Mouse (Mus musculus) embryonic facial prominence, embryonic 15.5 days (tissue): ENCODE data around the gene Igf1r. TPM values are rescaled to one million over a fixed set of nuclear protein-coding genes. Genes with fewer than 3 reads are reported as not detected.
A peak's percentile ranks its signal among the peaks of the same experiment; 100 is the strongest.

Source experiments
- ATAC-seq: fragments of 200-750 bp; cut with Nextera tagmentation; 2 replicates; pipeline ENCODE4 v1.8.0; 2017; ENCODE audit warnings: low read depth, moderate TSS enrichment; ENCODE audit not compliant: insufficient number of reproducible peaks, low FRiP score, low TSS enrichment
- H3K27ac ChIP-seq: fragments of 300-500 bp; sonication (generic); replicated peaks from 2 replicates; pipeline ENCODE4 v1.5.1; 2015; ENCODE audit warnings: mild to moderate bottlenecking, inconsistent platforms
- H3K27me3 ChIP-seq: fragments of 300-500 bp; sonication (generic); 2 replicates; pipeline ENCODE4 v1.6.1; 2015; ENCODE audit warnings: inconsistent platforms
- H3K36me3 ChIP-seq: fragments of 300-500 bp; sonication (generic); 2 replicates; pipeline ENCODE4 v1.6.1; 2015; ENCODE audit warnings: mild to moderate bottlenecking, inconsistent platforms
- H3K4me1 ChIP-seq: fragments of 300-500 bp; sonication (generic); 2 replicates; pipeline ENCODE4 v1.6.1; 2015; ENCODE audit warnings: inconsistent platforms
- H3K4me2 ChIP-seq: fragments of 300-500 bp; sonication (generic); replicated peaks from 2 replicates; pipeline ENCODE4 v1.6.1; 2015; ENCODE audit warnings: mild to moderate bottlenecking, inconsistent platforms
- H3K4me3 ChIP-seq: fragments of 300-500 bp; sonication (generic); replicated peaks from 2 replicates; pipeline ENCODE4 v1.5.1; 2015; ENCODE audit warnings: mild to moderate bottlenecking, inconsistent platforms
- H3K9ac ChIP-seq: fragments of 300-500 bp; sonication (generic); 2 replicates; pipeline ENCODE4 v1.6.1; 2015; ENCODE audit warnings: inconsistent platforms
- H3K9me3 ChIP-seq: fragments of 300-500 bp; sonication (generic); replicated peaks from 2 replicates; pipeline ENCODE4 v1.6.1; 2016; ENCODE audit warnings: inconsistent platforms
- WGBS: fragments of 180-500 bp; shearing (Covaris S2); methylation state at CpG from one replicate; pipeline ENCODE4 v1.1.7; 2015; 5-methylcytosine and 5-hydroxymethylcytosine counted together
- polyA plus RNA-seq: library from polyadenylated mRNA; unstranded; fragments of >200 nt; fragmentation: Nextera tagmentation; extraction: Ambion mirVana; gene quantifications from 2 replicates; pipeline ENCODE4 v1.2.1, GENCODE M21; 2015

The Igf1r gene
- polyA plus RNA-seq, 1 experiment from 2014 or later = 26.2 TPM

- Histone ChIP-seq H3K4me1 (peaks cover 52% of the 10 kb centered on the region), H3K27ac (no peak overlapping the region), H3K4me2 (no peak overlapping the region), H3K9me3 (no peaks in the 10 kb centered on the region), H3K27me3 (no peaks in the 10 kb centered on the region), H3K4me3 (no peak overlapping the region), H3K9ac (no peak overlapping the region), H3K36me3 (no peaks in the 10 kb centered on the region)
- 89% methylated on average over 4 of the region's 4 CpGs for WGBS
- no peak for ATAC-seq
Measured at GRCm38 (mm10) chr7:68067321-68067720, 114.7 kb downstream of the Igf1r start.

GRCm38 (mm10) chr7:68069324-68069723 is 116.7 kb downstream of the Igf1r start:
- Histone ChIP-seq H3K27me3 (no peaks in the 10 kb centered on the region), H3K36me3 (no peaks in the 10 kb centered on the region), H3K9ac (no peak overlapping the region), H3K4me2 (no peak overlapping the region), H3K9me3 (no peaks in the 10 kb centered on the region), H3K4me3 (no peak overlapping the region), H3K4me1 (peaks cover 49% of the 10 kb centered on the region), H3K27ac (no peak overlapping the region)
- no peak for ATAC-seq
- WGBS = 45% methylated on average over 7 of the region's 7 CpGs

- no peak overlapping the region for H3K4me2 ChIP-seq
- no peak overlapping the region for H3K27ac ChIP-seq
- H3K4me3 ChIP-seq = no peak overlapping the region
- 14% methylated on average over 3 of the region's 3 CpGs for WGBS
- no peak overlapping the region for H3K9ac ChIP-seq
- no peaks in the 10 kb centered on the region for H3K36me3 ChIP-seq
- ATAC-seq = no peak
- no peaks in the 10 kb centered on the region for H3K27me3 ChIP-seq
- H3K9me3 ChIP-seq = no peaks in the 10 kb centered on the region
- H3K4me1 ChIP-seq = peaks cover 45% of the 10 kb centered on the region
Measured at GRCm38 (mm10) chr7:68070030-68070429, 117.4 kb downstream of the Igf1r start.

- Histone ChIP-seq H3K27me3 (no peaks in the 10 kb centered on the region), H3K4me2 (no peak overlapping the region; the same call in 1 of the 2 replicates), H3K36me3 (no peaks in the 10 kb centered on the region), H3K27ac (no peak overlapping the region), H3K9ac (no peak overlapping the region), H3K9me3 (no peaks in the 10 kb centered on the region), H3K4me1 (peaks cover 44% of the 10 kb centered on the region), H3K4me3 (no peak overlapping the region)
- WGBS = 11% methylated on average over 7 of the region's 7 CpGs
- 0 out of 2 replicates have a peak, but pooled peaks have one; percentile 64 for ATAC-seq
Measured at GRCm38 (mm10) chr7:68070626-68071025, 118.0 kb downstream of the Igf1r start.

- WGBS = 79% methylated on average over 3 of the region's 3 CpGs
Measured at GRCm38 (mm10) chr7:68071050-68071449, 118.4 kb downstream of the Igf1r start.

GRCm38 (mm10) chr7:68071749-68072148 is 119.1 kb downstream of the Igf1r start:
- H3K27ac ChIP-seq = no peak overlapping the region
- no peak overlapping the region for H3K4me2 ChIP-seq
- no peaks in the 10 kb centered on the region for H3K9me3 ChIP-seq
- no peak overlapping the region for H3K4me3 ChIP-seq
- no peak for ATAC-seq
- 88% methylated on average over 11 of the region's 11 CpGs for WGBS
- H3K9ac ChIP-seq = no peak overlapping the region
- H3K4me1 ChIP-seq = peaks cover 44% of the 10 kb centered on the region
- no peaks in the 10 kb centered on the region for H3K27me3 ChIP-seq
- H3K36me3 ChIP-seq = no peaks in the 10 kb centered on the region

More at GRCm38 (mm10) chr7:68071050-68071449, 118.4 kb downstream of the Igf1r start:
- Histone ChIP-seq H3K36me3 (no peaks in the 10 kb centered on the region), H3K4me1 (peaks cover 44% of the 10 kb centered on the region), H3K9me3 (no peaks in the 10 kb centered on the region), H3K4me3 (no peak overlapping the region), H3K27me3 (no peaks in the 10 kb centered on the region), H3K4me2 (no peak overlapping the region), H3K9ac (no peak overlapping the region), H3K27ac (no peak overlapping the region)
- ATAC-seq = no peak

GRCm38 (mm10) chr7:68072524-68073459 is 120.2 kb downstream of the Igf1r start:
- Histone ChIP-seq H3K27ac (no peak overlapping the region), H3K9ac (no peak overlapping the region), H3K9me3 (no peaks in the 10 kb centered on the region), H3K27me3 (no peaks in the 10 kb centered on the region), H3K4me3 (no peak overlapping the region), H3K4me1 (peaks cover 44% of the 10 kb centered on the region), H3K36me3 (no peaks in the 10 kb centered on the region), H3K4me2 (0 out of 2 replicates have a peak overlapping the region, but pooled peaks have one; percentile 0)
- no peak for ATAC-seq
- WGBS = 69% methylated on average over 14 of the region's 14 CpGs

- no peaks in the 10 kb centered on the region for H3K36me3 ChIP-seq
- ATAC-seq = peak; percentile 52; the same call in 1 of the 2 replicates
- no peak overlapping the region for H3K27ac ChIP-seq
- 9% methylated on average over 8 of the region's 8 CpGs for WGBS
- H3K9ac ChIP-seq = no peak overlapping the region
- no peak overlapping the region for H3K4me3 ChIP-seq
- no peaks in the 10 kb centered on the region for H3K9me3 ChIP-seq
- H3K4me2 ChIP-seq = 0 out of 2 replicates have a peak overlapping the region, but pooled peaks have one; percentile 0
- no peaks in the 10 kb centered on the region for H3K27me3 ChIP-seq
- H3K4me1 ChIP-seq = peaks cover 44% of the 10 kb centered on the region
Measured at GRCm38 (mm10) chr7:68073460-68073806, 120.8 kb downstream of the Igf1r start.

- no peaks in the 10 kb centered on the region for H3K9me3 ChIP-seq
- H3K27me3 ChIP-seq = no peaks in the 10 kb centered on the region
- peaks cover 34% of the 10 kb centered on the region for H3K4me1 ChIP-seq
- no peak overlapping the region for H3K9ac ChIP-seq
- H3K4me2 ChIP-seq = no peak overlapping the region
- H3K27ac ChIP-seq = no peak overlapping the region
- no peak for ATAC-seq
- WGBS = 90% methylated on average over 11 of the region's 11 CpGs
- H3K36me3 ChIP-seq = no peaks in the 10 kb centered on the region
- no peak overlapping the region for H3K4me3 ChIP-seq
Measured at GRCm38 (mm10) chr7:68074748-68075147, 122.1 kb downstream of the Igf1r start.

- no peak overlapping the region for H3K4me2 ChIP-seq
- H3K4me3 ChIP-seq = no peak overlapping the region
- ATAC-seq = no peak
- peaks cover 28% of the 10 kb centered on the region for H3K4me1 ChIP-seq
- no peak overlapping the region for H3K9ac ChIP-seq
- no peaks in the 10 kb centered on the region for H3K9me3 ChIP-seq
- 79% methylated on average over 3 of the region's 3 CpGs for WGBS
- H3K36me3 ChIP-seq = no peaks in the 10 kb centered on the region
- H3K27ac ChIP-seq = no peak overlapping the region
- no peaks in the 10 kb centered on the region for H3K27me3 ChIP-seq
Measured at GRCm38 (mm10) chr7:68075401-68075800, 122.8 kb downstream of the Igf1r start.

- no peak for ATAC-seq
- H3K4me3 ChIP-seq = no peak overlapping the region
- H3K36me3 ChIP-seq = no peaks in the 10 kb centered on the region
- H3K4me1 ChIP-seq = peaks cover 19% of the 10 kb centered on the region
- no peak overlapping the region for H3K9ac ChIP-seq
- no peak overlapping the region for H3K4me2 ChIP-seq
- no peaks in the 10 kb centered on the region for H3K27me3 ChIP-seq
- 61% methylated on average over 11 of the region's 11 CpGs for WGBS
- H3K9me3 ChIP-seq = no peaks in the 10 kb centered on the region
- no peak overlapping the region for H3K27ac ChIP-seq
Measured at GRCm38 (mm10) chr7:68080122-68080845, 127.7 kb downstream of the Igf1r start.
